In genomic region chr8:121895910-121896309, GRCm38 (mm10) we compare ENCODE assay signal across 15 mouse cellular contexts. TPM values are rescaled to one million over a fixed set of nuclear protein-coding genes. Genes with fewer than 3 reads are reported as not detected.
DNase-seq lines count a peak whose midpoint lies in the region; ATAC-seq lines count a peak whose summit lies in the region.
"Had no signal": no experiment of that assay in that cellular context is flagged by ENCODE, and none has a peak within 500 bp of the region (broad histone marks: within the 10 kb centered on the region; RNA-seq: fewer than 3 reads in every experiment).

No protein-coding gene starts in this region.

- 79% methylated on average over 7 of the region's 7 CpGs for WGBS in heart, embryonic 12.5 days
- WGBS in midbrain, embryonic 14.5 days, result 74% methylated on average over 7 of the region's 7 CpGs
- 76% methylated on average over 7 of the region's 7 CpGs for WGBS in midbrain, embryonic 13.5 days
- WGBS in intestine, embryonic 15.5 days, result 72% methylated on average over 7 of the region's 7 CpGs
- WGBS in liver, embryonic 16.5 days (ENCODE audit: insufficient replicate concordance), result 75% methylated on average over 7 of the region's 7 CpGs

- no peak for DNase-seq in heart, adult 9 months (ENCODE audit: low spot score in 2 of 2)
- DNase-seq in midbrain, embryonic 14.5 days, result no peak
- DNase-seq in thymus, postnatal 4 days, result no peak
- DNase-seq: cerebellum, adult 9-11 months; heart, adult 11 months; right cerebral cortex, postnatal 4 days had no signal

- no peaks in the 10 kb centered on the region for H3K9me3 ChIP-seq in heart, embryonic 12.5 days (replicated peaks)
- H3K9me3 ChIP-seq in midbrain, embryonic 14.5 days (ENCODE audit: control insufficient read depth, low read length), result no peaks in the 10 kb centered on the region
- H3K9me3 ChIP-seq in midbrain, embryonic 13.5 days, result no peaks in the 10 kb centered on the region
- H3K9me3 ChIP-seq in intestine, embryonic 15.5 days, result no peaks in the 10 kb centered on the region
- H3K9me3 ChIP-seq in liver, embryonic 16.5 days (replicated peaks; ENCODE audit: control insufficient read depth, low read length), result no peaks in the 10 kb centered on the region
- H3K9me3 ChIP-seq: stomach, embryonic 15.5 days had no signal

- peaks cover 50% of the 10 kb centered on the region for H3K4me1 ChIP-seq in heart, embryonic 12.5 days (replicated peaks)
- peaks cover 33% of the 10 kb centered on the region for H3K4me1 ChIP-seq in midbrain, embryonic 14.5 days (ENCODE audit: control insufficient read depth, insufficient read depth, low read length)
- peaks cover 37% of the 10 kb centered on the region for H3K4me1 ChIP-seq in midbrain, embryonic 13.5 days (replicated peaks)
- peaks cover 40% of the 10 kb centered on the region for H3K4me1 ChIP-seq in intestine, embryonic 15.5 days (replicated peaks)
- H3K4me1 ChIP-seq in liver, embryonic 16.5 days (ENCODE audit: control insufficient read depth, low read depth, low read length), result peaks cover 53% of the 10 kb centered on the region

- no peak overlapping the region for H3K4me2 ChIP-seq in heart, embryonic 12.5 days
- no peak overlapping the region for H3K4me2 ChIP-seq in midbrain, embryonic 14.5 days (ENCODE audit: low read length)
- H3K4me2 ChIP-seq in midbrain, embryonic 13.5 days (replicated peaks), result no peak overlapping the region
- peak overlapping the region; percentile 26; the same call in 1 of the 2 replicates for H3K4me2 ChIP-seq in intestine, embryonic 15.5 days (replicated peaks)
- 0 out of 2 replicates have a peak overlapping the region, but pooled peaks have one; percentile 10 for H3K4me2 ChIP-seq in liver, embryonic 16.5 days (ENCODE audit: low read depth, low read length)
- H3K4me2 ChIP-seq: stomach, embryonic 15.5 days had no signal

- 0 out of 2 replicates have a peak overlapping the region, but pooled peaks have one; percentile 8 for H3K9ac ChIP-seq in heart, embryonic 12.5 days
- 0 out of 2 replicates have a peak overlapping the region, but pooled peaks have one; percentile 12 for H3K9ac ChIP-seq in midbrain, embryonic 14.5 days (replicated peaks; ENCODE audit: low read length)
- no peak overlapping the region for H3K9ac ChIP-seq in midbrain, embryonic 13.5 days (replicated peaks)
- H3K9ac ChIP-seq in intestine, embryonic 15.5 days, result no peak overlapping the region
- H3K9ac ChIP-seq in liver, embryonic 16.5 days (ENCODE audit: low read depth, low read length), result 0 out of 2 replicates have a peak overlapping the region, but pooled peaks have one; percentile 4
- H3K9ac ChIP-seq: stomach, embryonic 15.5 days had no signal

- no peaks in the 10 kb centered on the region for H3K27me3 ChIP-seq in heart, embryonic 12.5 days (replicated peaks)
- H3K27me3 ChIP-seq in midbrain, embryonic 14.5 days (ENCODE audit: control insufficient read depth, insufficient read depth, low read length), result no peaks in the 10 kb centered on the region
- H3K27me3 ChIP-seq in midbrain, embryonic 13.5 days, result no peaks in the 10 kb centered on the region
- H3K27me3 ChIP-seq in intestine, embryonic 15.5 days (replicated peaks), result no peaks in the 10 kb centered on the region
- H3K27me3 ChIP-seq in liver, embryonic 16.5 days (ENCODE audit: control insufficient read depth, insufficient read depth, low read depth, low read length), result no peaks in the 10 kb centered on the region
- H3K27me3 ChIP-seq: stomach, embryonic 15.5 days had no signal

- no peak overlapping the region for H3K4me3 ChIP-seq in heart, embryonic 12.5 days
- no peak overlapping the region for H3K4me3 ChIP-seq in midbrain, embryonic 14.5 days (replicated peaks; ENCODE audit: low read depth, low read length)
- H3K4me3 ChIP-seq in midbrain, embryonic 13.5 days (replicated peaks), result no peak overlapping the region
- no peak overlapping the region for H3K4me3 ChIP-seq in intestine, embryonic 15.5 days (replicated peaks)
- no peak overlapping the region for H3K4me3 ChIP-seq in liver, embryonic 16.5 days (ENCODE audit: low read depth, low read length)
- H3K4me3 ChIP-seq: stomach, embryonic 15.5 days had no signal

- peaks cover 4% of the 10 kb centered on the region; the same call in 1 of the 2 replicates for H3K36me3 ChIP-seq in heart, embryonic 12.5 days
- H3K36me3 ChIP-seq in midbrain, embryonic 14.5 days (ENCODE audit: control insufficient read depth, insufficient read depth, low read length), result no peaks in the 10 kb centered on the region; the same call in 1 of the 2 replicates
- H3K36me3 ChIP-seq in midbrain, embryonic 13.5 days, result peaks cover 12% of the 10 kb centered on the region; the same call in 1 of the 2 replicates
- peaks cover 8% of the 10 kb centered on the region for H3K36me3 ChIP-seq in intestine, embryonic 15.5 days
- peaks cover 42% of the 10 kb centered on the region for H3K36me3 ChIP-seq in liver, embryonic 16.5 days (ENCODE audit: control insufficient read depth, insufficient read depth)
- H3K36me3 ChIP-seq: stomach, embryonic 15.5 days had no signal

- no peak for ATAC-seq in heart, embryonic 12.5 days (ENCODE audit: insufficient number of reproducible peaks, low FRiP score)
- ATAC-seq in midbrain, embryonic 14.5 days (ENCODE audit: low FRiP score, low TSS enrichment), result no peak
- no peak for ATAC-seq in midbrain, embryonic 13.5 days
- ATAC-seq in intestine, embryonic 15.5 days, result no peak
- no peak for ATAC-seq in liver, embryonic 16.5 days (ENCODE audit: low read depth)
- no peak for ATAC-seq in monocyte, adult 5-6 weeks (replicated peaks; ENCODE audit: insufficient number of reproducible peaks, low FRiP score, low TSS enrichment, poor library complexity, severe bottlenecking)

- H3K27ac ChIP-seq in heart, embryonic 12.5 days (ENCODE audit: poor library complexity, severe bottlenecking), result no peak overlapping the region
- H3K27ac ChIP-seq in midbrain, embryonic 14.5 days (replicated peaks; ENCODE audit: low read depth, low read length), result no peak overlapping the region
- no peak overlapping the region for H3K27ac ChIP-seq in midbrain, embryonic 13.5 days
- H3K27ac ChIP-seq in intestine, embryonic 15.5 days, result peak overlapping the region; percentile 48; the same call in 1 of the 2 replicates
- H3K27ac ChIP-seq in liver, embryonic 16.5 days (ENCODE audit: low read length), result no peak overlapping the region; the same call in 1 of the 2 replicates

RNA-seq across cellular contexts. Expression of gene Slc7a5, which starts 11.6 kb away (rescaled TPM):
- polyA plus RNA-seq in heart, embryonic 12.5 days (2016; fragmentation: Nextera tagmentation; extraction: Ambion mirVana), result 22.3 and 24.6 TPM in 2 replicates
- 42.0 and 54.0 TPM in 2 replicates for polyA plus RNA-seq in midbrain, embryonic 14.5 days (2014; fragmentation: Nextera tagmentation; extraction: Ambion mirVana)
- polyA plus RNA-seq in midbrain, embryonic 13.5 days (2015; fragmentation: Nextera tagmentation; extraction: Ambion mirVana), result 34.2 and 37.3 TPM in 2 replicates
- 17.9 and 18.1 TPM in 2 replicates for polyA plus RNA-seq in intestine, embryonic 15.5 days (2015; fragmentation: Nextera tagmentation; extraction: Ambion mirVana)
- polyA plus RNA-seq in liver, embryonic 16.5 days (2015; fragmentation: Nextera tagmentation; extraction: Ambion mirVana), result 32.9 and 36.9 TPM in 2 replicates
- 3.1 to 5.1 TPM (median 4.9 TPM) in 3 replicates for total RNA-seq in monocyte, adult 5-6 weeks (2017)

RNA-seq across cellular contexts. Expression of gene Car5a, which starts 48.8 kb away (rescaled TPM):
- not detected in 2 replicates for polyA plus RNA-seq in heart, embryonic 12.5 days (2016; fragmentation: Nextera tagmentation; extraction: Ambion mirVana)
- not detected in 2 replicates for polyA plus RNA-seq in midbrain, embryonic 14.5 days (2014; fragmentation: Nextera tagmentation; extraction: Ambion mirVana)
- 0.12 and 0.53 TPM in 2 replicates for polyA plus RNA-seq in midbrain, embryonic 13.5 days (2015; fragmentation: Nextera tagmentation; extraction: Ambion mirVana)
- 0.21 and 0.33 TPM in 2 replicates for polyA plus RNA-seq in intestine, embryonic 15.5 days (2015; fragmentation: Nextera tagmentation; extraction: Ambion mirVana)
- polyA plus RNA-seq in liver, embryonic 16.5 days (2015; fragmentation: Nextera tagmentation; extraction: Ambion mirVana), result 5.6 and 8.4 TPM in 2 replicates
- total RNA-seq in monocyte, adult 5-6 weeks (2017), result not detected in 3 replicates
- total RNA-seq: heart, postnatal 25 days had no signal
- polyA plus RNA-seq: embryonic facial prominence, embryonic 11.5 days; limb, embryonic 14.5 days had no signal

RNA-seq across cellular contexts. Expression of gene Banp, which starts 53.6 kb away (rescaled TPM):
- polyA plus RNA-seq in heart, embryonic 12.5 days (2016; fragmentation: Nextera tagmentation; extraction: Ambion mirVana), result 28.4 and 31.8 TPM in 2 replicates
- 47.7 and 48.7 TPM in 2 replicates for polyA plus RNA-seq in midbrain, embryonic 14.5 days (2014; fragmentation: Nextera tagmentation; extraction: Ambion mirVana)
- 59.0 and 62.4 TPM in 2 replicates for polyA plus RNA-seq in midbrain, embryonic 13.5 days (2015; fragmentation: Nextera tagmentation; extraction: Ambion mirVana)
- 32.4 and 34.1 TPM in 2 replicates for polyA plus RNA-seq in intestine, embryonic 15.5 days (2015; fragmentation: Nextera tagmentation; extraction: Ambion mirVana)
- 17.1 and 20.2 TPM in 2 replicates for polyA plus RNA-seq in liver, embryonic 16.5 days (2015; fragmentation: Nextera tagmentation; extraction: Ambion mirVana)
- 23.5 to 63.3 TPM (median 27.5 TPM) in 3 replicates for total RNA-seq in monocyte, adult 5-6 weeks (2017)

Comparison
In these comparisons a context has a peak if more than half of its experiments do, and no peak if none do; other contexts are left out.
1. H3K9ac ChIP-seq: peak in heart, embryonic 12.5 days (single experiment), midbrain, embryonic 14.5 days (single experiment) and liver, embryonic 16.5 days (single experiment); none in midbrain, embryonic 13.5 days (single experiment) and intestine, embryonic 15.5 days (single experiment).
2. H3K4me2 ChIP-seq: peak in intestine, embryonic 15.5 days (single experiment) and liver, embryonic 16.5 days (single experiment); none in heart, embryonic 12.5 days (single experiment), midbrain, embryonic 14.5 days (single experiment) and midbrain, embryonic 13.5 days (single experiment).